Mouse (Mus musculus) forebrain, embryonic 11.5 days (tissue): ENCODE data around the gene Bcl2l13. TPM values are rescaled to one million over a fixed set of nuclear protein-coding genes. Genes with fewer than 3 reads are reported as not detected.

Experiments used
- ATAC-seq: fragments of 200-750 bp; cut with Nextera tagmentation; replicated peaks from 2 replicates; pipeline ENCODE4 v1.8.0; 2017; ENCODE audit warnings: moderate TSS enrichment; ENCODE audit not compliant: low FRiP score
- DNase-seq: peaks from one replicate; pipeline ENCODE4 v3.0.0-alpha.2; 2017; ENCODE audit warnings: low spot score
- H3K27ac ChIP-seq: fragments of 300-500 bp; sonication (generic); 2 replicates; pipeline ENCODE4 v1.5.1; 2014; ENCODE audit warnings: low read depth, low read length
- H3K27me3 ChIP-seq: fragments of 300-500 bp; sonication (generic); 2 replicates; pipeline ENCODE4 v1.6.1; 2014; ENCODE audit warnings: mild to moderate bottlenecking, low read length, mixed read lengths; ENCODE audit not compliant: control insufficient read depth, insufficient read depth
- H3K36me3 ChIP-seq: fragments of 300-500 bp; sonication (generic); 2 replicates; pipeline ENCODE4 v1.6.1; 2014; ENCODE audit warnings: mild to moderate bottlenecking, low read length, moderate library complexity, mixed read lengths; ENCODE audit not compliant: control insufficient read depth, insufficient read depth
- H3K4me1 ChIP-seq: fragments of 300-500 bp; sonication (generic); replicated peaks from 2 replicates; pipeline ENCODE4 v1.6.1; 2014; ENCODE audit warnings: low read length, mixed read lengths; ENCODE audit not compliant: control insufficient read depth, insufficient read depth
- H3K4me2 ChIP-seq: fragments of 300-500 bp; sonication (generic); 2 replicates; pipeline ENCODE4 v1.6.1; 2014; ENCODE audit warnings: low read depth, mild to moderate bottlenecking, low read length, moderate library complexity, mixed read lengths; ENCODE audit not compliant: severe bottlenecking
- H3K4me3 ChIP-seq: fragments of 300-500 bp; sonication (generic); 2 replicates; pipeline ENCODE4 v1.5.1; 2014; ENCODE audit warnings: low read depth, low read length
- H3K9ac ChIP-seq: fragments of 300-500 bp; sonication (generic); 2 replicates; pipeline ENCODE4 v1.6.1; 2014; ENCODE audit warnings: low read length
- H3K9me3 ChIP-seq: fragments of 300-500 bp; sonication (generic); 2 replicates; pipeline ENCODE4 v1.6.1; 2016; ENCODE audit warnings: low read length, mixed read lengths; ENCODE audit not compliant: control insufficient read depth
- WGBS: fragments of 180-500 bp; shearing (Covaris S2); extraction: QIAGEN DNeasy Blood & Tissue Kit; methylation state at CpG from one replicate; pipeline ENCODE4 v1.1.7; 2014; 5-methylcytosine and 5-hydroxymethylcytosine counted together
- microRNA-seq: library from miRNA; unstranded; fragments of <30 nt; microRNA quantifications from one replicate; pipeline ENCODE4, GENCODE M21; 2016; ENCODE audit not compliant: insufficient number of aligned reads
- polyA plus RNA-seq: library from polyadenylated mRNA; unstranded; fragments of >200 nt; fragmentation: Nextera tagmentation; extraction: Ambion mirVana; gene quantifications from 2 replicates; pipeline ENCODE4 v1.2.1, GENCODE M21; 2014

Gene Bcl2l13
- polyA plus RNA-seq, 1 experiment from 2014 or later: 46.4 TPM

- no peak overlapping the region for H3K4me2 ChIP-seq
- no peak overlapping the region for H3K9ac ChIP-seq
- ATAC-seq (no peak), DNase-seq (no peak)
- 95% methylated on average over 13 of the region's 13 CpGs for WGBS
- H3K4me3 ChIP-seq: no peak overlapping the region
- no peaks in the 10 kb centered on the region for H3K9me3 ChIP-seq
- no peaks in the 10 kb centered on the region for H3K27me3 ChIP-seq
- no peak overlapping the region for H3K27ac ChIP-seq
- H3K4me1 ChIP-seq: no peaks in the 10 kb centered on the region
- no peaks in the 10 kb centered on the region for H3K36me3 ChIP-seq
Measured at GRCm38 (mm10) chr6:120941575-120941974, 105.6 kb downstream of the Bcl2l13 start.

Small RNA genes within 50 kb of the gene (microRNA-seq; reads per million reads assigned to microRNA genes)
- not detected for gene Gm25193

Other genes starting within 250 kb of the Bcl2l13 start
- gene Cecr2, start 169.8 kb upstream of the Bcl2l13 start, polyA plus RNA-seq: 20.4 and 22.0 TPM in 2 replicates
- gene Slc25a18, start 62.6 kb upstream of the Bcl2l13 start, polyA plus RNA-seq: 0.45 and 0.47 TPM in 2 replicates
- gene Atp6v1e1, start 13.4 kb upstream of the Bcl2l13 start, polyA plus RNA-seq: 129 TPM in 2 replicates
- 15.0 and 16.0 TPM in 2 replicates for gene Bid, start 80.6 kb downstream of the Bcl2l13 start, polyA plus RNA-seq